Mouse (Mus musculus): Measurements from ENCODE around the gene Rbm28. TPM values are rescaled to one million over a fixed set of nuclear protein-coding genes. Genes with fewer than 3 reads are reported as not detected.
A peak's percentile ranks its signal among the peaks of the same experiment; 100 is the strongest.

Rbm28 gene
- total and polyA plus RNA-seq, 3 experiments: 37.6 to 103 (median 56.2) TPM

GRCm38 (mm10) chr6:29117417-29118104 is 47.2 kb downstream of the Rbm28 start:
- peaks cover 0 to 3% of the 10 kb centered on the region in 2 experiments for H3K36me3 ChIP-seq (replicated peaks in 1 of 2; ENCODE audit: control insufficient read depth in 1 of 2, insufficient read depth in 1 of 2, low read length in 1 of 2)
- no peak overlapping the region for H3K4me3 ChIP-seq (replicated peaks in 1 of 3; ENCODE audit: low read depth in 2 of 3, low read length in 2 of 3, poor library complexity in 1 of 3)
- no peak overlapping the region for H3K27ac ChIP-seq (ENCODE audit: insufficient read depth, low read depth)
- DNase-seq (ENCODE audit: extremely low read depth): no peak
- no peak overlapping the region for H3K9ac ChIP-seq (ENCODE audit: insufficient read depth, low read depth)
- no peaks in the 10 kb centered on the region for H3K27me3 ChIP-seq (replicated peaks)
- no peak for TF ChIP-seq UBTF (IDR thresholded peaks at IDR 0.05; ENCODE audit: low read depth, low read length)
- no peak for TF ChIP-seq MXI1 (IDR thresholded peaks at IDR 0.05; ENCODE audit: low read depth, low read length)
- no peak for TF ChIP-seq MYC (IDR thresholded peaks at IDR 0.05; ENCODE audit: low read depth, low read length)
- TF ChIP-seq CHD1 (IDR thresholded peaks at IDR 0.05; ENCODE audit: low read depth, low read length): no peak
- TF ChIP-seq KAT2A (IDR thresholded peaks at IDR 0.05; ENCODE audit: insufficient replicate concordance, low read length): no peak
- TF ChIP-seq MAZ (IDR thresholded peaks at IDR 0.05; ENCODE audit: low read depth, low read length): no peak
- no peak for TF ChIP-seq MAFK (IDR thresholded peaks at IDR 0.05; ENCODE audit: insufficient replicate concordance, low read length)
- no peak for TF ChIP-seq E2F4 (IDR thresholded peaks at IDR 0.05; ENCODE audit: insufficient replicate concordance, low read depth, low read length)
- no peak for TF ChIP-seq GABPA (IDR thresholded peaks at IDR 0.05; ENCODE audit: insufficient replicate concordance, low read depth, low read length)
- no peak for TF ChIP-seq USF1 (IDR thresholded peaks at IDR 0.05; ENCODE audit: low read depth, low read length)
- TF ChIP-seq ETS1 (conservative IDR thresholded peaks at IDR 0.05; ENCODE audit: low read depth, low read length): no peak
- TF ChIP-seq HCFC1 (IDR thresholded peaks at IDR 0.05; ENCODE audit: low read depth, low read length): no peak
- no peaks in the 10 kb centered on the region for H3K79me2 ChIP-seq (replicated peaks; ENCODE audit: control insufficient read depth, extremely low read depth, insufficient read depth, poor library complexity, severe bottlenecking)
- peaks cover 0 to 3% of the 10 kb centered on the region in 2 experiments; a peak in 1 of 4 replicates for H3K4me1 ChIP-seq (ENCODE audit: control insufficient read depth in 1 of 2, insufficient read depth in 2 of 2)
- dilution Hi-C loops (cut with MboI; ENCODE audit: extremely low pct_ligation_motif_present, extremely low pct_unique_long_range_greater_than_20kb, low sequenced_read_pairs) (no loop called here), in situ Hi-C loops (cut with MboI; ENCODE audit: low pct_ligation_motif_present, low pct_unique_long_range_greater_than_20kb, low sequenced_read_pairs) (no loop called here)
- no peak overlapping the region for H3K4me2 ChIP-seq (ENCODE audit: insufficient read depth, low read depth, poor library complexity, severe bottlenecking)
- H3K9me3 ChIP-seq (replicated peaks; ENCODE audit: low read length): peaks cover under 1% of the 10 kb centered on the region

- Histone ChIP-seq H3K4me2 (ENCODE audit: insufficient read depth, low read depth, poor library complexity, severe bottlenecking) (no peak overlapping the region), H3K4me1 (ENCODE audit: control insufficient read depth in 1 of 2, insufficient read depth in 2 of 2) (peaks cover 0 to 3% of the 10 kb centered on the region in 2 experiments; a peak in 1 of 4 replicates), H3K9me3 (replicated peaks; ENCODE audit: low read length) (peaks cover 18% of the 10 kb centered on the region), H3K9ac (ENCODE audit: insufficient read depth, low read depth) (no peak overlapping the region), H3K4me3 (replicated peaks in 1 of 3; ENCODE audit: low read depth in 2 of 3, low read length in 2 of 3, poor library complexity in 1 of 3) (no peak overlapping the region), H3K27ac (ENCODE audit: insufficient read depth, low read depth) (no peak overlapping the region), H3K79me2 (replicated peaks; ENCODE audit: control insufficient read depth, extremely low read depth, insufficient read depth, poor library complexity, severe bottlenecking) (no peaks in the 10 kb centered on the region), H3K27me3 (replicated peaks) (no peaks in the 10 kb centered on the region), H3K36me3 (replicated peaks in 1 of 2; ENCODE audit: control insufficient read depth in 1 of 2, insufficient read depth in 1 of 2, low read length in 1 of 2) (no peaks in the 10 kb centered on the region)
- dilution Hi-C loops (cut with MboI; ENCODE audit: extremely low pct_ligation_motif_present, extremely low pct_unique_long_range_greater_than_20kb, low sequenced_read_pairs): no loop called here
- in situ Hi-C loops (cut with MboI; ENCODE audit: low pct_ligation_motif_present, low pct_unique_long_range_greater_than_20kb, low sequenced_read_pairs): no loop called here
- no peak for TF ChIP-seq TCF12 (IDR thresholded peaks at IDR 0.05; ENCODE audit: low read depth, low read length)
- TF ChIP-seq MEF2A (IDR thresholded peaks at IDR 0.05; ENCODE audit: borderline replicate concordance, low read depth, low read length): no peak
- TF ChIP-seq HCFC1 (IDR thresholded peaks at IDR 0.05; ENCODE audit: low read depth, low read length): no peak
- peak; percentile 42; the same call in 1 of the 2 replicates for TF ChIP-seq POLR2A (IDR thresholded peaks at IDR 0.05; ENCODE audit: low read depth, low read length)
- TF ChIP-seq USF1 (IDR thresholded peaks at IDR 0.05; ENCODE audit: low read depth, low read length): no peak
- TF ChIP-seq RAD21 (IDR thresholded peaks at IDR 0.05; ENCODE audit: low read depth, low read length): no peak
- TF ChIP-seq ZKSCAN1 (IDR thresholded peaks at IDR 0.05; ENCODE audit: borderline replicate concordance, low read depth, low read length): no peak
- TF ChIP-seq KAT2A (IDR thresholded peaks at IDR 0.05; ENCODE audit: insufficient replicate concordance, low read length): no peak
- no peak for TF ChIP-seq SMC3 (IDR thresholded peaks at IDR 0.05; ENCODE audit: low read depth, low read length)
- TF ChIP-seq NELFE (IDR thresholded peaks at IDR 0.05; ENCODE audit: low read depth, low read length): 0 out of 2 replicates have a peak, but pooled peaks have one; percentile 18
- no peak for TF ChIP-seq PAX5 (IDR thresholded peaks at IDR 0.05; ENCODE audit: low read length)
- TF ChIP-seq EP300 (IDR thresholded peaks at IDR 0.05; ENCODE audit: low read length): no peak
- no peak for TF ChIP-seq MAFK (IDR thresholded peaks at IDR 0.05; ENCODE audit: insufficient replicate concordance, low read length)
- TF ChIP-seq CHD2 (IDR thresholded peaks at IDR 0.05; ENCODE audit: low read length): no peak
- TF ChIP-seq JUN (IDR thresholded peaks at IDR 0.05; ENCODE audit: insufficient read depth, low read depth, low read length): no peak
- no peak for TF ChIP-seq UBTF (IDR thresholded peaks at IDR 0.05; ENCODE audit: low read depth, low read length)
- DNase-seq (ENCODE audit: extremely low read depth): no peak
Observed at GRCm38 (mm10) chr6:29115756-29116155, 49.0 kb downstream of the Rbm28 start.
